Mouse (Mus musculus): ENCODE results near the gene Extl1.
"Not testable (repeated sequence)": the region's sequence is repeated elsewhere in the genome, so short reads cannot be mapped to it uniquely, and the experiment has no call there.

Gene Extl1

GRCm38 (mm10) chr4:134351329-134352260, 32.1 kb downstream of the Extl1 start:
- DNase-seq (ENCODE audit: low read depth, low spot score) = no peak

DNA sequence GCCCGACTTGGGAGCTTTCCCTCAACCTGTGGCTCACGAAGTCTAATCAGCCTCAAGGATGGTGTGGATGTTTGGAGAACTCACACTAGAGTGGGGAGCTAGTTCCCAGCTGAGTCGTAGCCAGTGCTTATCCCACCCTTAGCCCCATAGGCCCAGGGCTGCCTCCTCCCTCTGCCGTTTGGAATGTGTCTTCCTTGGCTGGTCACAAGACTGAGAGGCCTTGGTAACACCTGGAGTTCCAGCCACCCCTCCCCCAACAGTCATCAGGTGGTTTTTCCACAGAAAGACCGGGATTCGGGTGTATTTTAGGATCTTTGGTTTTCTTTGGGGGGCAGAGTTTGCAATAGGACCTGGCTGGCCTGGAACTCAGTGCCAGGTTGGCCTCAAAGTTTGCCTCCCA, 33.0 kb downstream of the Extl1 start:
- no peak for DNase-seq (ENCODE audit: low read depth, low spot score)

DNA sequence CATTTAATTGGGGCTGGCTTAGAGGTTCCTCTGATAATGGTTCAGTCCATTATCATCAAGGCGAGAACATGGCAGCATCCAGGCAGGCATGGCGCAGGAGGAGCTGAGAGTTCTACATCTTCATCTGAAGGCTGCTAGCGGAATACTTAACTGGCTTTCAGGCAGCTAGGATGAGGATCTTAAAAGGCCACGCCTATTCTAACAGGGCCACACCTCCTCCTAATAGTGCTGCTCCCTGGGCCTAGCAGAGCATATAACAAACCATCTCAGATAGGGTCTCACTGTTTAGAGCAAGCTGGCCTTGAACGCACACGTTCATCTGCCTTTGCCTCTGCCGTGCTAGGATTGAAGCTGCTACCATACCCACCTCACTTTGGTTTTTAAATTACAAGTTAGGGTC, 33.8 kb downstream of the Extl1 start:
- no peak for DNase-seq (ENCODE audit: low read depth, low spot score)

- DNase-seq (ENCODE audit: low read depth, low spot score) = no peak
These were observed 35.1 kb downstream of the Extl1 start for GRCm38 (mm10) chr4:134348545-134348944.

DNA sequence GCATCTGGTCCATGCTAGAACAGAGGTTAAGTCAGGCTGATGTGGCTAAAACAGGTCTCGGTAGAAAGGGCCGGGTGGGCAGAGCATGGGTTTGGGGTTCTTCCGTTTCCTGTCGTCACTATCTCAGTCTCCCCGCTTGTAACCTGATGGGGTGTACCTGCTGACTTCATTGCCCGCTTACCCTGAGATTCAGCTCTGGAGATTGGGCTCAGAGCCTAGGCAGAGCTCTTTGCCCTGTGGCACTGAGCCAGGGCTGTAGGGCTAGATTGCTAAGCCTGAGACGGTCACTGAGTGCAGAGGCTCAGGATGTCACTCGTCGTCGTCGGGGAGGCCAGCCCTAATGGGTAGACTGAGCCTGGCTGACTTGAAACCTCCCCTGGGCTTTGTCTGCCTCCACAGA, 35.6 kb downstream of the Extl1 start:
- no peak for DNase-seq (ENCODE audit: low read depth, low spot score)

DNA sequence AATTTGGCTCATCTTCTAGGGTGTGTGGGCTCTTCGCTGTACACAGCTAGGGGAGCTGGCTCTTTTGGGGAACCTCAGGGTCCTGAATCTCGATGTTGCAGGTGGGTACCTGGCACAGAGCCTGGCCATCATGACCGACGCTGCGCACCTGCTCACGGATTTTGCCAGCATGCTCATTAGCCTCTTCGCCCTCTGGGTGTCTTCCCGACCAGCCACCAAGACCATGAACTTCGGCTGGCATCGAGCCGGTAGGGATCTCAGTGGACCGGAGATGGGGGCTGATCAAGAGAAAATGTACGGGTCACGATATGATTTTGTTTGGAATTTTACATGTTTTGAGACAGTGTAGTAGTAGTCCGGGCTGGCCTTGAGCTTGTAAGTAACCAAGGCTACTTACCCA, 37.8 kb downstream of the Extl1 start:
- DNase-seq (ENCODE audit: low read depth, low spot score) = no peak

DNA sequence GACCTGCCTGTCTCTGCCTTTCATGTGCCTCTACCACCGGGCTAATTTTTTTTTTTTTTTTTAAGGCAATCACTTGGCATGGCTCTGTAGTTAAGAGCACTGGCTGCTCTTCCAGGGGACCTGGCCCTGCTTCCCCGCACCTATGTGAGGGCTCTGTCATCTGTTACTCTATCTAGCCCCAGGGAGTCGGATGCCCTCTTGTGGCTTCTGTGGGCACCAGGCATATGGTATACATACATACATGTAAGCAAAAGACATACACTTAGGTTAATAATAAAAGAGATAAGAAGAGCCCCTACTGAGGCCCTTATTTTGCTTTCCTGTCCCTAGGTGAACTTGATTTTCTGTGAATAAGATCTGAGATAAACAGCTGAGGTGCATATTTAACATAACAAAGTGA, 39.0 kb downstream of the Extl1 start:
- no peak for DNase-seq (ENCODE audit: low read depth, low spot score)

DNA sequence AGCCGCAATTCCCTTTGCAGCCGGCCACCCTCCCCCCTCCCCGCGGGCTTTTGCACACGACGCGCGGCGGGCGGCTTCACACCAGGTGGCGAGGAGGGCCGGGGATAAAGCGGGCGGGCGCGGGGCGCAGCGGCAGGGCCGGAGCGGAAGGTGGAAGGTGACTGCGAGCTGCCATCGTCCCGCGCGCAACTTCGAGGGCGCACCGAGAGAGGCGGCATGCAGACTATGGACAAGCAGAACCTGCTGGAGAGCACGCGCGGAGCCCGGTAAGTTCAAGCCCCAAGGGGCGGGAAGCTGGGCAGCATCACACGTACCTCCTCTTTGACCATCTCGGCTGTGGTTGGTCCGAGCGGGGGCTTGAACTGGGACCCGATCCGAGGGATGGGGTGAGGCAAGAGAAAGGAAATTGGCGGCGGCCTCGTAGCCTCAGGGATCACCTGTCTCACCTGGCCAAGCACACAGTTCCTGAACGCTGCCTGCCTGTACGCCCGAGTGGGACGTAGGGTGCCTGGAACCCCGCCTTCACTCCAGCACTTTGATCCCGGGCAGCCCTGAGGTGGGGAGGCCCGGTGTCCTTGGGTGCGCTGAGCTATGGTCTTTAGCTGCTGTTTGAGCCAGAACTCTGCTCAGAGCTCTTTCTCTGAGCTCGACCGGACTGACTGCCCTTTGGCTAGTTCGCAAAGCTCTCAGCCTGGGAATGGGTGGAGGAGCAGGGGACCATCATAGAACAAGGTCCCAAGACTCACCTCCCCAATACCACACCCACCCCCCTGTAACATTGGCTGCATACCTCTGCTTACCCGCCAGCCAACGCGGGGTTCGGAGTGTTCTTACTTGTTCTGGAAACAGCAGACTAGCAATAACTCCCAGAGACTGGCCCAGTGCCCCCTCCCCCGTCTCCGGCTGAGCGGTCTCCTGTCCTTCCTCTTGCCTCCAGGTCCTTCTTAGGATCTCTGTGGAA, 40.3 kb downstream of the Extl1 start, which contains the start of gene Slc30a2:
Gene Slc30a2, plus strand, starts transcription at position 111 of the 961 bp plus-strand sequence.
- no peak for DNase-seq (ENCODE audit: low read depth, low spot score)

DNA sequence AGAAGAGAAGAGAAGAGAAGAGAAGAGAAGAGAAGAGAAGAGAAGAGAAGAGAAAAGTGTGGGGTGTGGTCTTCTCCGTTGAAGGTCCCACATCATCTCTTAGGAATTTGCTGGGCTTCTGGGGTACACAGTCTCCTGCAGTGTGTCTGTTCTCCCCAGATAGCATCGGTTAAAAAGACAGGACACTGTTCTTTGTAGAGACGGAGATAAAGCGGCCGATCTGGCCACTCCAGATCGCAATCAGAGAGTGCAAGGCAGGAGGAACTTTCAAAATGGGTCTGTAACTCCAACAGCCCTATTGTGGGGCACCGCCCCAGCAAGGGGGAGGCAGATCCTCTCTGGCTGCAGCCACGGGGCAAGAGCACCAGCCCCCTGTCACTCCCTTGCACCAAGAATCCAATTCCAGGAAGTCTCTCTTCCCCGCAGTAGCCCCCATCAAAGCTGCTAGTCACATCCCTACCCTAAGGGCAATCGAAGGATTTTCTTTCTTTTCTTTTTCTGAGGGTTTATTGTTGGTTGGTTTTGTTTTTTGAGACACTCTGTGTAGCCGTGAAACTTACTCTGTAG, 41.4 kb downstream of the Extl1 start:
- DNase-seq (ENCODE audit: low read depth, low spot score) = no peak

DNA sequence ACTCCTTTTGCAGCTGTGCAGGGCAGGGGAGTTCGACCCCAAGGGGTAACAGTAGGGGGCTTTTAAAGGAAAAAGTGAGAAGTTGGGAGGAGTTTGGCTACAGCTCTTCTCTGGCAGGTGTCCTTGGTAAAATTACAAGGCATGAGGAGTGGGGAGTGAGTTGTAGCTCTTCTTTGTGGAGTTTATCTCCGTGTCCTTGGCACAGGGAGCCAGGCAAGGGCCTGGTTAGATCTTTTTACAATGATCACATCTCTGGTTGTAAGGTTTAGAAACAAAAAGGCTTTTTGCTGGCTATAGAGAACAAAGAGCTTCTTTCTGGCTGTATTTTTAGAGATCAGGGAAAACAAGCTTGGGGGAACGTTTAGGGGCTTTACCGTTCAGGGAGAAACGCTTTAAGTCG, 42.4 kb downstream of the Extl1 start:
- not testable (repeated sequence) for DNase-seq (ENCODE audit: low read depth, low spot score)

GRCm38 (mm10) chr4:134330281-134330680, 53.4 kb downstream of the Extl1 start:
- DNase-seq (ENCODE audit: low read depth, low spot score) = no peak

GRCm38 (mm10) chr4:134328832-134329231, 54.8 kb downstream of the Extl1 start:
- no peak for DNase-seq (ENCODE audit: low read depth, low spot score)

- no peak for DNase-seq (ENCODE audit: low read depth, low spot score)
These were observed 55.5 kb downstream of the Extl1 start for GRCm38 (mm10) chr4:134328151-134328550.

DNA sequence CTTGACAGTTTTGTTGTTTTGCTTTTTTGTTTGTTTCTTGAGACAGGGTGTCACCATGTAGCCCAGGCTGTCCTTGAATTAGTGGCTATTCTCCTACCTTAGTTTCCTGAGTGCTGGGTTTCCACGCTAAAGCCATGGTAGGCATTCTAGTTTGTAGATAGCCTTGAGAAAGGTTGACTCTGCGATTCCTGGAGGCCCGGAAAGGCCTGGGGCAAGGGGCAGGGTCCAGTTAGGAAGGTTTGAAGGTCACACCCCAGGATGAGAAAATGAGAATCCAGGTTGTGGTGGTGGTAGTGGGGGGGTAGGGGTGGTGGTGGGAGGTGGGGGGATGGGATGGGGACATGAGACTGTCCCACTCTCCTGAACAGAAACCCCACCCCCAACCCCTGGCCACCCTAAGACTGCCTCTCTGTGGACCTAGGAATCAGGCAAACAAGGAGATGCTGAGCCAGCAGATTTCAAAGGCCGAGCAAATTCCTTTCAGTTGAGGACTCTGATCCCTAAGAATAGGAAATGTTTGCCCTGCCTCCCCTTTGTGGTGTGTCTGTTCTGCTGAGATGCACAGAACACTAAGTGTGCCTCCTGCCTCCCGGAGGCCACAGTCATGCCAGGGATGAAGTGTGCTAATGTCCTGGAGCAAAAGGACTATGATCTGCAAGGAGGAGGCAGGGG, 56.7 kb downstream of the Extl1 start:
- DNase-seq (ENCODE audit: low read depth, low spot score) = no peak

DNA sequence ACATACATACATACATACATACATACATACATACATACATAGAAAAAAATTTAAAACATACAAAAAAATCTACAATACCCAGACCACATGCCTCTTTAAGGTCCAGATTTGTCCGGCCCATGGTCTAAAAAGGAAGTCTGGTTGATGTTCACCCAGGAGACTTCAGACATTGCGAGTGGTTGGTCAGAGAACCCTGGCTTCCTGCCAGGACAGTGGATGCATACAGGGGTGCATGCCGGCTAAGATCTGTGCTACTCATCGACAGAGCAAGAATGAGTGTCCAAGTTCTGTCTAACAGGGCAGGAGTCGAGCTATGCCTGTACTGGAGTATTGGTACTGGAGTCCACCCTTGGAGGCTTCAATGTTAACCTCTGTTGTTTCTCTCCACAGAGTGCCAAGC, 59.0 kb downstream of the Extl1 start:
- no peak for DNase-seq (ENCODE audit: low read depth, low spot score)

DNA sequence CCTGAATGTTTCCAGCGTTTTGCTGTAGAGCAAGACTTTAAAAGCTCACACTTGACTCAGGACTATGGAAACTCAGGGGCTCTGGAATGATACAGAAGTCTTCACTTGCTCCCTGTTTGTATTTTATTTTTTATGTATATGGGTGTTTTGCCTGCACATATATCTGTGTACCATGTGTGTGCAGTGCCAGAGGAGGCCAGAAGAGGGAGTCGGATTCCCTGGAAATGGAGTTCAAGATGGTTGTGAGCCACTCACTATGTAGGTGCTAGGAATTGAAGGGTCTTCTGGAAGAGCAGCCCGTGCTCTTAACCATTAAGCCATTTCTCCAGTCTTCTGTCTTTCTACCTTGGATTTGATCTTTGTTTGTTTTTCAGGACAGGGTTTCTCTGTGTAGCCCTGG, 62.1 kb downstream of the Extl1 start:
- DNase-seq (ENCODE audit: low read depth, low spot score) = no peak

DNA sequence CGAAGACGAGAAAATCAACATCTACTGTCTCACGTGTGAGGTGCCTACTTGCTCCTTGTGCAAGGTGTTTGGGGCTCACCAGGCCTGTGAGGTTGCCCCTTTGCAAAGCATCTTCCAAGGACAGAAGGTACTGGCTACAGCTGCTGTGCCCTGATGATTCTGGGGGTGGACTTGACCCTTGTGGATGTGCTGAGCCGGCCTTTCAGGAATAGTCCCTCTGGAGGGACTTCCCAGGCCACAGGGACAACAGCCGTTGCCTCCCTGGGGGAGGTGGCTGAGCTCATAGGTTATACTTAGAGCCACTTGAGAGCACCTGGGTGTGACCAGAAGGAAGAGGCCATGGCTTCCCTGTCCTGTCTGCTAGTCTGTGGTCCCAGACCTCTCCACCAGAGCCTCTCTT, 64.0 kb downstream of the Extl1 start:
- DNase-seq (ENCODE audit: low read depth, low spot score) = no peak

GRCm38 (mm10) chr4:134319074-134319473, 64.6 kb downstream of the Extl1 start:
- no peak for DNase-seq (ENCODE audit: low read depth, low spot score)

GRCm38 (mm10) chr4:134316390-134316789, 67.3 kb downstream of the Extl1 start:
- DNase-seq (ENCODE audit: low read depth, low spot score) = no peak

GRCm38 (mm10) chr4:134315470-134315869, 68.2 kb downstream of the Extl1 start:
- DNase-seq (ENCODE audit: low read depth, low spot score) = no peak

GRCm38 (mm10) chr4:134314876-134315275, 68.8 kb downstream of the Extl1 start, which contains the start of gene Trim63:
TSS of gene Trim63 (plus strand) at chr4:134315120.
- no peak for DNase-seq (ENCODE audit: low read depth, low spot score)

Measured in brain, embryonic 18.5 days (tissue).